9 mouse cellular contexts compared by ENCODE assay signal in genomic region chr2:112285031-112285390, GRCm38 (mm10). TPM values are rescaled to one million over a fixed set of nuclear protein-coding genes. Genes with fewer than 3 reads are reported as not detected.
DNase-seq lines count a peak whose midpoint lies in the region; ATAC-seq and TF ChIP-seq lines count a peak whose summit lies in the region.
"Had no signal": no experiment of that assay in that cellular context is flagged by ENCODE, and none has a peak within 500 bp of the region (broad histone marks: within the 10 kb centered on the region; RNA-seq: fewer than 3 reads in every experiment).

No protein-coding gene starts in this region.

- H3K27ac ChIP-seq in liver, adult 2 months (replicated peaks; ENCODE audit: insufficient read depth, low read depth, low read length): no peak overlapping the region
- H3K27ac ChIP-seq in forebrain, embryonic 11.5 days (ENCODE audit: low read depth, low read length): no peak overlapping the region
- H3K27ac ChIP-seq in limb, embryonic 11.5 days (replicated peaks; ENCODE audit: low read depth, low read length): no peak overlapping the region
- H3K27ac ChIP-seq in neural tube, embryonic 14.5 days (ENCODE audit: low read depth, low read length): no peak overlapping the region

- no peaks in the 10 kb centered on the region for H3K9me3 ChIP-seq in forebrain, embryonic 11.5 days (ENCODE audit: control insufficient read depth, low read length)
- H3K9me3 ChIP-seq in limb, embryonic 11.5 days (ENCODE audit: control insufficient read depth, low read length): no peaks in the 10 kb centered on the region
- H3K9me3 ChIP-seq in neural tube, embryonic 14.5 days (ENCODE audit: control insufficient read depth, low read length): no peaks in the 10 kb centered on the region

- H3K4me1 ChIP-seq in liver, adult 2 months (ENCODE audit: control insufficient read depth, insufficient read depth, low read length): peaks cover 6% of the 10 kb centered on the region; the same call in 1 of the 2 replicates
- H3K4me1 ChIP-seq in forebrain, embryonic 11.5 days (replicated peaks; ENCODE audit: control insufficient read depth, insufficient read depth, low read length): no peaks in the 10 kb centered on the region
- H3K4me1 ChIP-seq in limb, embryonic 11.5 days (ENCODE audit: control insufficient read depth, insufficient read depth, low read length): peaks cover 3% of the 10 kb centered on the region; the same call in 1 of the 2 replicates
- H3K4me1 ChIP-seq in neural tube, embryonic 14.5 days (ENCODE audit: control insufficient read depth, insufficient read depth, low read length): no peaks in the 10 kb centered on the region

- H3K79me2 ChIP-seq in liver, adult 2 months (ENCODE audit: control insufficient read depth, insufficient read depth, low read length): peaks cover 2% of the 10 kb centered on the region; the same call in 1 of the 2 replicates

- no peak for ATAC-seq in forebrain, embryonic 11.5 days (replicated peaks; ENCODE audit: low FRiP score)
- ATAC-seq in limb, embryonic 11.5 days (ENCODE audit: insufficient number of reproducible peaks, low FRiP score, low TSS enrichment, low read depth): no peak
- ATAC-seq in neural tube, embryonic 14.5 days (ENCODE audit: low read depth): no peak

- no peak for TF ChIP-seq CTCF in liver, adult 2 months (IDR thresholded peaks at IDR 0.05; ENCODE audit: low read depth, low read length)

- H3K27me3 ChIP-seq in liver, adult 2 months (ENCODE audit: control insufficient read depth, insufficient read depth, low read length): no peaks in the 10 kb centered on the region
- H3K27me3 ChIP-seq in forebrain, embryonic 11.5 days (ENCODE audit: control insufficient read depth, insufficient read depth, low read length): no peaks in the 10 kb centered on the region
- H3K27me3 ChIP-seq in limb, embryonic 11.5 days (ENCODE audit: control insufficient read depth, insufficient read depth, low read length): no peaks in the 10 kb centered on the region
- no peaks in the 10 kb centered on the region for H3K27me3 ChIP-seq in neural tube, embryonic 14.5 days (ENCODE audit: control insufficient read depth, insufficient read depth, low read length)

- no peaks in the 10 kb centered on the region for H3K36me3 ChIP-seq in liver, adult 2 months (ENCODE audit: control insufficient read depth, insufficient read depth, low read length)
- H3K36me3 ChIP-seq in forebrain, embryonic 11.5 days (ENCODE audit: control insufficient read depth, insufficient read depth, low read length): no peaks in the 10 kb centered on the region
- no peaks in the 10 kb centered on the region for H3K36me3 ChIP-seq in limb, embryonic 11.5 days (ENCODE audit: control insufficient read depth, insufficient read depth, low read length)
- no peaks in the 10 kb centered on the region for H3K36me3 ChIP-seq in neural tube, embryonic 14.5 days (ENCODE audit: control insufficient read depth, insufficient read depth, low read length)

- peak; percentile 42 for DNase-seq in liver, adult 2 months (ENCODE audit: extremely low read depth, low read depth, low spot score)
- no peak for DNase-seq in liver
- DNase-seq in forebrain, embryonic 11.5 days (ENCODE audit: low spot score): no peak
- no peak for DNase-seq in limb, embryonic 11.5 days (ENCODE audit: low spot score)
- DNase-seq in layer of hippocampus, adult 18-20 months (ENCODE audit: low spot score in 2 of 2): no peak
- no peak for DNase-seq in spleen, adult 18-20 months
- no peak for DNase-seq in layer of hippocampus, adult 8-10 months (ENCODE audit: low spot score in 2 of 2)

- no peak for TF ChIP-seq POLR2A in liver, adult 2 months (IDR thresholded peaks at IDR 0.05; ENCODE audit: extremely low read depth, insufficient read depth, low read length)

- no peak overlapping the region for H3K9ac ChIP-seq in liver, adult 2 months (ENCODE audit: low read depth, low read length)
- peak overlapping the region; percentile 66; the same call in 1 of the 2 replicates for H3K9ac ChIP-seq in forebrain, embryonic 11.5 days (ENCODE audit: low read length)
- no peak overlapping the region for H3K9ac ChIP-seq in limb, embryonic 11.5 days (ENCODE audit: low read length)
- no peak overlapping the region for H3K9ac ChIP-seq in neural tube, embryonic 14.5 days (replicated peaks; ENCODE audit: low read depth, low read length)

- H3K4me3 ChIP-seq in liver, adult 2 months (ENCODE audit: insufficient read depth, low read depth, low read length): peak overlapping the region; percentile 26; the same call in 1 of the 2 replicates
- peak overlapping the region; percentile 44 for H3K4me3 ChIP-seq in forebrain, embryonic 11.5 days (ENCODE audit: low read depth, low read length)
- H3K4me3 ChIP-seq in limb, embryonic 11.5 days (ENCODE audit: low read depth, low read length): peak overlapping the region; percentile 36
- H3K4me3 ChIP-seq in neural tube, embryonic 14.5 days (ENCODE audit: low read depth, low read length): no peak overlapping the region; the same call in 1 of the 2 replicates

- H3K4me2 ChIP-seq in forebrain, embryonic 11.5 days (ENCODE audit: low read depth, low read length, severe bottlenecking): peak overlapping the region; percentile 85
- peak overlapping the region; percentile 74 for H3K4me2 ChIP-seq in limb, embryonic 11.5 days (ENCODE audit: low read depth, severe bottlenecking)
- H3K4me2 ChIP-seq in neural tube, embryonic 14.5 days (ENCODE audit: low read depth, low read length): peak overlapping the region; percentile 54

- 35% methylated on average over 6 of the region's 6 CpGs for WGBS in liver, adult 2 months
- WGBS in forebrain, embryonic 11.5 days: 65% methylated on average over 6 of the region's 6 CpGs
- WGBS in limb, embryonic 11.5 days: 64% methylated on average over 6 of the region's 6 CpGs
- WGBS in neural tube, embryonic 14.5 days: 59% methylated on average over 6 of the region's 6 CpGs

RNA-seq across cellular contexts. Expression of gene Gm21985, which starts 18.9 kb away (rescaled TPM):
- not detected in 2 replicates for total RNA-seq in liver, adult 2 months (2014; rRNA removed)
- not detected in 2 replicates for polyA plus RNA-seq in liver, adult 2 months (2012; rRNA removed)
- polyA plus RNA-seq in forebrain, embryonic 11.5 days (2014; fragmentation: Nextera tagmentation; extraction: Ambion mirVana): 0.09 TPM in 1 of 2 replicates, not detected in the other
- polyA plus RNA-seq in limb, embryonic 11.5 days (2014; fragmentation: Nextera tagmentation; extraction: Ambion mirVana): 0.08 TPM in 1 of 2 replicates, not detected in the other
- not detected in 2 replicates for polyA plus RNA-seq in neural tube, embryonic 14.5 days (2014; fragmentation: Nextera tagmentation; extraction: Ambion mirVana)
- total RNA-seq in layer of hippocampus, adult 18-20 months (2021): 1 to 10 TPM; 2.0 to 3.8 TPM
- 1 to 10 TPM in 3 of 4 experiments, under 1 TPM in 1; 0.96 to 3.1 (median 2.8) TPM for total RNA-seq in layer of hippocampus, adult 8-10 months (2022)

RNA-seq across cellular contexts. Expression of gene Slc12a6, which starts 19.4 kb away (rescaled TPM):
- total RNA-seq in liver, adult 2 months (2014; rRNA removed): 12.9 and 14.8 TPM in 2 replicates
- polyA plus RNA-seq in liver, adult 2 months (2012; rRNA removed): 4.0 and 5.2 TPM in 2 replicates
- 16.0 and 16.2 TPM in 2 replicates for polyA plus RNA-seq in forebrain, embryonic 11.5 days (2014; fragmentation: Nextera tagmentation; extraction: Ambion mirVana)
- 9.7 TPM in 2 replicates for polyA plus RNA-seq in limb, embryonic 11.5 days (2014; fragmentation: Nextera tagmentation; extraction: Ambion mirVana)
- 26.9 and 28.7 TPM in 2 replicates for polyA plus RNA-seq in neural tube, embryonic 14.5 days (2014; fragmentation: Nextera tagmentation; extraction: Ambion mirVana)
- 100 to 1,000 TPM; 102 to 105 TPM for total RNA-seq in layer of hippocampus, adult 18-20 months (2021)
- 100 to 1,000 TPM in 3 of 4 experiments, 10 to 100 TPM in 1; 92.5 to 117 (median 109) TPM for total RNA-seq in layer of hippocampus, adult 8-10 months (2022)

RNA-seq across cellular contexts. Expression of gene Nop10, which starts 23.3 kb away (rescaled TPM):
- 71.2 and 82.6 TPM in 2 replicates for total RNA-seq in liver, adult 2 months (2014; rRNA removed)
- 61.7 and 67.8 TPM in 2 replicates for polyA plus RNA-seq in liver, adult 2 months (2012; rRNA removed)
- 157 and 176 TPM in 2 replicates for polyA plus RNA-seq in forebrain, embryonic 11.5 days (2014; fragmentation: Nextera tagmentation; extraction: Ambion mirVana)
- 180 and 182 TPM in 2 replicates for polyA plus RNA-seq in limb, embryonic 11.5 days (2014; fragmentation: Nextera tagmentation; extraction: Ambion mirVana)
- 156 and 185 TPM in 2 replicates for polyA plus RNA-seq in neural tube, embryonic 14.5 days (2014; fragmentation: Nextera tagmentation; extraction: Ambion mirVana)
- total RNA-seq in layer of hippocampus, adult 18-20 months (2021): 10 to 100 TPM; 52.4 TPM
- total RNA-seq in layer of hippocampus, adult 8-10 months (2022): 10 to 100 TPM; 44.3 to 56.8 (median 50.6) TPM

RNA-seq across cellular contexts. Expression of gene Nutm1, which starts 25.9 kb away (rescaled TPM):
- not detected in 2 replicates for total RNA-seq in liver, adult 2 months (2014; rRNA removed)
- polyA plus RNA-seq in liver, adult 2 months (2012; rRNA removed): not detected in 2 replicates
- polyA plus RNA-seq in forebrain, embryonic 11.5 days (2014; fragmentation: Nextera tagmentation; extraction: Ambion mirVana): 0.05 TPM in 1 of 2 replicates, not detected in the other
- not detected in 2 replicates for polyA plus RNA-seq in limb, embryonic 11.5 days (2014; fragmentation: Nextera tagmentation; extraction: Ambion mirVana)
- polyA plus RNA-seq in neural tube, embryonic 14.5 days (2014; fragmentation: Nextera tagmentation; extraction: Ambion mirVana): 0.09 TPM in 1 of 2 replicates, not detected in the other
- not detected for total RNA-seq in layer of hippocampus, adult 18-20 months (2021)
- not detected for total RNA-seq in layer of hippocampus, adult 8-10 months (2022)
- total RNA-seq: left cerebral cortex, postnatal 10 days had no signal

RNA-seq across cellular contexts. Expression of gene Lpcat4, which starts 45.7 kb away (rescaled TPM):
- 0.09 and 0.67 TPM in 2 replicates for total RNA-seq in liver, adult 2 months (2014; rRNA removed)
- polyA plus RNA-seq in liver, adult 2 months (2012; rRNA removed): 2.2 and 2.4 TPM in 2 replicates
- polyA plus RNA-seq in forebrain, embryonic 11.5 days (2014; fragmentation: Nextera tagmentation; extraction: Ambion mirVana): 12.9 and 14.2 TPM in 2 replicates
- polyA plus RNA-seq in limb, embryonic 11.5 days (2014; fragmentation: Nextera tagmentation; extraction: Ambion mirVana): 14.2 TPM in 2 replicates
- polyA plus RNA-seq in neural tube, embryonic 14.5 days (2014; fragmentation: Nextera tagmentation; extraction: Ambion mirVana): 22.4 and 26.1 TPM in 2 replicates
- 10 to 100 TPM; 75.4 to 81.1 TPM for total RNA-seq in layer of hippocampus, adult 18-20 months (2021)
- total RNA-seq in layer of hippocampus, adult 8-10 months (2022): 10 to 100 TPM; 82.2 to 88.5 (median 84.5) TPM
